Mouse (Mus musculus): ENCODE measurements around the gene Col5a3.
"Not testable (repeated sequence)": the region's sequence is repeated elsewhere in the genome, so short reads cannot be mapped to it uniquely, and the experiment has no call there.

The Col5a3 gene

DNA sequence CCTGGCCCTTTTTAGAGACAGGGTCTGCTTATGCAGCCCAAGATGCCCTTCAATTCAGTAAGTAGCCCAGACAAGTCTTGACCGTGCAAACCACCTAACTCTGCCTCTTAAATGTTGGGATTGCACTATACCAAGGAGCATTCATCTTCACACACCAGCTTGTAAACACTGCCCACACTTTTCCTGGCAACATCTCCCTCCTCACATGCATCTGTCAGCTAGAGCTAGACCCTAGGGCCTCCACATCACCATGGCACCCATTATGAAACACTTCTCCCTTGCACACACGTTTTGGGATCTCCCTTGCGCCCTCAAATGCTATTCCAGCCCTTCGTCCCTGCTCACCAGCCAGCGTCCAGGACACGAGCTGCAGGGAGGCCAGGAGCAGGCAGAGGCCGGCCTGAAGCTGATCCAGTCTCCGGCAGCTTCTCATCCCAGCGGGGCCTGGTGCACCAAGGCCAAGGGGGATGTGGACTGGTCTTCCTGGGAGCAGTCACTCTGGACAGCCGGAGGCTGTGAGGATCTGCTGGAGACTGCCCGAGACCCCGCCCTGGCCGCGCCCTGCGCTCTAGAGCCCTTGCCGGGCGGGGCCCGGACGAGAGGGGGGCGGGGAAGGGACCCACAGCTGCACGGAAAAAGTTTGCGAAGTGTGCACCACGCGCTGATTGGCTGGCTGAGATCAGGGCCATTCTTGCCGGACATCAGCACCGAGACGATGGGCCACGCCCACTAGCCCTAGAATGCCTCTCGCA lies at the start of gene Col5a3:
Gene Col5a3, minus strand, starts transcription at position 547 of the 752 bp plus-strand sequence.
- DNase-seq = no peak

DNA sequence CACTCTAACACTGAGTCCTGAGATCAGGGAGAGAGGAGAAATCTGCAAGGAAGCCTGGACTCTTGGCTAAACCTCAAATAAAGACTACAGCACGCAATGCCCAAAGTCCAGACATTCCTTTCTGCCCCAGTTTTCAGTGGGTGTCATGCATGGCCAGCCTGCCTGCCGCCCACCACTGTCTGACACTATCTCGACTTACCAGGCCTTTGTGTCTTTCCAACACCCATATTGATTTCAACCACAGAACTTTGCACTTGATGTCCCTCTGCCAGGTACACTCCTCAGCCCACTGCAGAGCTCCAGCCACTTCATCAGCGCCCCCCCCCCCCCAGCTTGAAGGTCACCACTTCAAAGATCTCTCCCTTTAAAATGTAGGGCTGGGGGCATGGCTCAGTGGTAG lies 47.4 kb upstream of the Col5a3 start:
- DNase-seq = no peak

DNA sequence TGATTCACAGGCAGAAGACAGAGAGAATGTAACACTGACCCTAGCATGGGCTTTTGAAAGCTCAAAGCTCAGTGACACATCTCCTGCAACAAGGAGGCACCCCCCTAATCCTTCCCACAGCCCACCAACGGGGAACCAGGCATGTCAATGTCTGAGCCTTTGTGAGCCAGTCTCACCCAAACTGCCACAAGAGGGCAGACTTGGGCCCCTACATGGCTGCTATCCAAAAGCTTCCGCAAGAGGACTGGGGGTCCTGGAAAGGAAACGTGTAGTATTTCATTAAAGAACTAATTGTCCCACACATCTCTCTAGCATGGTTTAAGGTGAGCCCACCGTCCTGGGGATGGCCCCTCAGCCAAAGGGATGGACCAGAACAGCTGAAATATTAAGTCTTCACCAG lies 47.0 kb upstream of the Col5a3 start:
- DNase-seq = peak; percentile 34 to 49

DNA sequence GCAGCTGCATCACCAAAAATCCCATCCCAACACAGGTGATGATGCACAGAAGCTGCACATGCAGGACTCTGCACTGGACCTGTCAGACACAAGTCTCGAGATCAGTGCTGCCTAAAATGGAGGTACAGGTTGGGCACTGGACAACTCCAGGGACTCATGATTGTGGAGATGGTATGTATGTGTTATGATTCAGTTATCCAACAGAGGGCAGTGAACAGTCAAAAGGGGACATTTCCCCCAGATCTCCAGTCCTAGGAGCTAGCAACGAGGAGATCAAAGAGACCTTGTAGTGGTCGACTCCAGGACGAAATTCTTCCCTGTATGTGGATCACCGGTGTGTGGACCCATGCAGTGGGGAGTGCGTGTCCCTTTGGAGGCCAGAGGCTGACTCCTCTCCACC lies 45.1 kb upstream of the Col5a3 start:
- no peak for DNase-seq

DNA sequence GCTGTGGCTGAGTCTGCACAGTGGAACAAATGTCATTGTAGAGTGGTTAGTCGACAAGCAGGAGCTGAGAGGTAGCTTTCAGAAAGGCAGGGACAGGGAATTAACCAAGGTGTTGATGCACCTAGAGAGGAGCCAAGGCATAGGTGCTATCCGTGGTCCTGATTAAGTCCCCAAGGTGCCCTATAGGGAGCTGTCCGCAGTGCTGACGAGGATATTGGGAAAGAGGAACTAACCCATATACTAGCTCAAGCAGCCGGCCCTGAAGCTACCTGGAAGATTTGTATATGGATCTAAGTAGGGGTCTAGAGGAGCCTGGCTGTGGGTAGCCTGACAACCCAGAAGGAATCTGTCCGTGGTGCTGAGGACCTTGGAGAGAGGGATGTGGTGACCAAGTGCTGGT lies 42.3 kb upstream of the Col5a3 start:
- peak; percentile 29 to 36 for DNase-seq

DNA sequence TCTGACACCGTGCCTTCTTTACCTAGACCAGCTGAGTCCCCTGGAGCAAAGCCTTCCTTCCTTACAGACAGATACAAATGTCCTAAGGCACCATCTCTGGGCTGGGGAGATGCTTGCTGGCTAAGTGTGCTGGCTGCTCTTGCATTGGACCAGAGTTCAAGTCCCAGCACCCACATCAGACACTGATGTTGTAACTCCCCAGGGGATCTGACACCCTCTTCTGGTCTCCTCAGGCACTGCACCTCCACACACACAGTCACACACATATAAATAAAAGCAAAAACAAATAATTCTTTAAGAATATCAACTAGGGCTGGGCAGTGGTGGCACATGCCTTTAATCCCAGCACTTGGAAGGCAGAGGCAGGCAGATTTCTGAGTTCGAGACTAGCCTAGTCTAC lies 35.3 kb upstream of the Col5a3 start:
- no peak for DNase-seq

DNA sequence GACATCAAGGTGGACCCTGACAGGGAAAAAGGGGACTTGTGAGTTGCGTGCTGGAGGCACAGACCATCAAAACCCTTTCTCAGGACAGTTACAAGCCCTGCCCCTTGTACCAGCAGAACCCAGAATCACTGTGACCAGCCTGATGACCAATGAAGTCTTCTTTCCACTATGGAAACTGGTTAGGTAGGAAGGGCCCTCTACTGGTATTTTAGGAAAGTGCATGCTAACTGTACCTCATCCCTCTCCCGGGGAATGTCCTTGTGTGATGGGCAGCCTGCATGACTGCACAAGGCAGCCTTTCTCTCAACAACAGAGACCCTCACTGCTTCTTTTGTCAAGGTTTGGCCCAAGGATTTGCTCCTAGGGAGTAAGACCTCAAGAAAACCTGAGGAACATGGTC lies 27.8 kb upstream of the Col5a3 start:
- no peak for DNase-seq

DNA sequence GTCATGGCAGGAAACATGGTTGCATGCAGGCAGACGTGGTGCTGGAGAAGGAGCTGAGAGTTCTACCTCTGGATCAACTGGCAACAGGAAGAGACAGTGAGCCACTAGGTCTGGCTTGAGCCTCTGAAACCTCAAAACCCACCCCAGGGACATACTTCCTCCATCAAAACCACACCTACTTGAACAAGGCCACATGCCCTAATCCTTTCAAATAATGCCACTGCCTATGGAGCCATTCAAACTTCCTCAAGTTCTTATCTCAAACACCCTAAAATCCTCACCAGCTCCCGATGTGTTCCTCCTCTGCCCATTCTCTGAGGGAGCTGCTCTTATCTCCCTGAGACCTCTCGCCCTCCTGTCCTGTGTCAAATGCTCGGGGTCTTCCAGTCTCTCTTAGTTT lies 27.3 kb upstream of the Col5a3 start:
- no peak for DNase-seq

DNA sequence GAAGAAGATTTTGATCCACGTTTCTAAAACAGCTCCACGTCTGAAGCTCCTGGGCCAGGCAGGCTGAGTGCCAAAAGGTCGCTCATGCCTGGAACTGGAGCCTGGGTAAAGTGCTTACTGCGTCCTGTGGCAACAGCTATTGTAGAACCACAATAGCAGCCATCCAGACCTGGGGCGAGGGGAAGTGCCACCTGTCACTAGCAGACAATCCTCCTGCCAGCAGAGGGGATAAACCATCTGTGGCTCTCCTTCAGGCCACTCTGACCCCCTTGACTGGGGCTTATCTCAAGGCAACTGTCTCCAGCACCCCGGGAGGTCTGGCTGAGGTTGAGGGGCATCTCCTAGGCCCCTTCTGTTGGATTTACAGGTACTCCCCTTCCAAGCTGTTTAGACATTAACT lies 24.1 kb upstream of the Col5a3 start:
- DNase-seq = no peak

GRCm38 (mm10) chr9:20837184-20837947 lies 22.5 kb upstream of the Col5a3 start:
- no peak for DNase-seq

GRCm38 (mm10) chr9:20835431-20835954 lies 20.6 kb upstream of the Col5a3 start:
- not testable (repeated sequence) for DNase-seq

DNA sequence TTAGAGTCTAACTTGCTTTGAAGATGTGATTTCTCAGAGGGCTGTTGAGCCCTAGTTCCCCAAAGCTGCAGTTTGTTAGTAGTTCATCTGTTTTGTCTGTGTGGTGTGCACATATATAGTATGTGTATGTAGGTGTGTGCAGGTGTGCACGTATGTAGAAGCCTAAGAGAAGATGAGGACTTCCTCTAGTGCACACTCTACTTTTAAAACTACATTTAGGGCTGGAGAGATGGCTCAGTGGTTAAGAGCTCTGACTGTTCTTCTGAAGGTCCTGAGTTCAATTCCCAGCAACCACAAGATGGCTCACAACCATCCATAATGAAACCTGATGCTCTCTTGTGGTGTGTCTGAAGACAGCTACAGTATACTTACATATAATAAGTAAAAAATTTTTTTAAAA lies 20.0 kb upstream of the Col5a3 start:
- DNase-seq = no peak

GRCm38 (mm10) chr9:20830901-20831643 lies 16.2 kb upstream of the Col5a3 start:
- peak; percentile 62 to 69 for DNase-seq

- DNase-seq = no peak
Observed at GRCm38 (mm10) chr9:20828127-20828526, 13.3 kb upstream of the Col5a3 start.

- DNase-seq = no peak
Observed at GRCm38 (mm10) chr9:20825781-20826180, 10.9 kb upstream of the Col5a3 start.

GRCm38 (mm10) chr9:20822821-20823220 lies 8.0 kb upstream of the Col5a3 start:
- DNase-seq = no peak

DNA sequence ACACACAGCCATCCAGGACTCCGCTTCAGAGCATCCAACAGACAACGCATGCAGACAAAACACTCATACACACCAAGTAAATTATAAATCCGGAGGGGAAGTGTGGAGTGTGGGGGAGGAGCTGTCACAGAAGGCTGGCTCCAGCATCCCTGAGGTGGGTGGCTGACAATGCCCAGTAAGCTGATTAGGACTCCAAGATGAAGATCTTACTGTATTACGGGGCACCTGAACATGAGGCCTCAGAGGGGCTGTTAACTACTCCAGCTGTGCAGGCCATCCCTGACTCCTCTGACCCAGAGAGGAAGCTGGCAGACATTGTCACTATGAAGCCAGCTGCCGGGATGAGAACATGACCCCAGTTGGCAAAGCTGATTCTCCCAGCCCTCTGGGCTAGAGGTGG lies 5.1 kb upstream of the Col5a3 start:
- DNase-seq = no peak

DNA sequence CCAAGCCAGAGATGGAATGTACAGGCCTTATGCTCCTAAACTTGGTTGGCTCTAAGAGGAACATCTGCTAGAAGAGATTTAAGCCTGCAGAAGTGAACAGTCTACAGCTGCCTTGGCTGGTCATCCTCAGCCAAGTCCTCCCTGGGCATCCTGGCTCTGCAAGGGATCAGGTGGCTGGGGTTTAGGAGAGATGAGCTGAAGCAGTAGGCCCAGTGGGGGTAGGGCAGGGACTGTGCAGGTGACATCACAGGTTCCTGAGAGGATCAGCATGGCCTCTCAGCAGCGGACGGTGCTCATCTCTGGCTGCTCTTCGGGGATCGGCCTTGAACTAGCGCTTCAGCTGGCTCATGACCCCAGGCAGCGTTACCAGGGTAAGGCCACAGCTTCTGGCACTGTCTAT lies 3.4 kb upstream of the Col5a3 start, which contains the start of gene Rdh8:
Gene Rdh8, plus strand, starts transcription at position 268 of the 400 bp plus-strand sequence.
- DNase-seq = no peak

GRCm38 (mm10) chr9:20812537-20813271 lies 2.2 kb downstream of the Col5a3 start:
- DNase-seq = peak; percentile 18 to 21

GRCm38 (mm10) chr9:20810773-20811172 lies 4.1 kb downstream of the Col5a3 start:
- DNase-seq = no peak

DNA sequence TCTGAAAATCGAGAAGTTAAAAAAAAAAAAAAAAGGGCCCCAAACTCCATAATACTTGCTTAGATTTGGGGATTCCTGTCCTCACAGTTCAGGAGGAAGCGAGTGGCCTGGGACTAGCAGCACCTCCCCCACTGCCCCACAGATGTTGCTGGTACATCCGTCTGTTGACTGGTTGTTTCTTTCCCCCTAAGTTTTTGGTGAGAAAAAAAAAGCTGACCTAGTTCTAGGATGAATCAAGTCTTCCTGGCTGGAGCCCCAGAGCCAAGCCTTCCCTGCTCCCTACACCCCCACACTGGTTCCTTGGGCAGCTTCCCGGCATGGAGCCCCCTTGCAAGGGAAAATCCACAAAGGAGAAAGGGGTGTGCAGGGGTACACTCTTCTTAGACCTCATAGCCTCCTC lies 4.6 kb downstream of the Col5a3 start:
- DNase-seq = no peak

GRCm38 (mm10) chr9:20805706-20806105 lies 9.2 kb downstream of the Col5a3 start:
- no peak for DNase-seq

DNA sequence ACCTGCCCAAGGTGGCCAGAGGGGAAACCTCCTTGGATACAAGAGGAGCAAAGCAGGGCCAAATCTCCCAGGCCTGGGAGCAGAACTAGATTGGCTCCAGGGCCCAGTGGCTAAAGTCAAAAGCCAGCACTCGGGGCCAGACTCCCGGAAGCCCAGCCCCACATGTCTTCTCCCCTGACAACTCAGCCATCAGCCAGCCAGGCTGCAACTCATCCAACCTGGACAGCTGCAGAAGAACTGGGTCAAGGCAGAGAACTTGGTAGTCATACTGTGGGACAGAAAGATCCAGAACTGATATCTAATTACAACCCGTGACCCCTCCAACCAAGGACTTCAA lies 9.7 kb downstream of the Col5a3 start:
- no peak for DNase-seq

All from thymus, postnatal 36 days (tissue).